Mouse (Mus musculus): Measurements from ENCODE around the gene Mest. TPM values are rescaled to one million over a fixed set of nuclear protein-coding genes. Genes with fewer than 3 reads are reported as not detected.
A peak's percentile ranks its signal among the peaks of the same experiment; 100 is the strongest.

Gene Mest
- total and polyA plus RNA-seq, 2 experiments from 2014 or later: 669 to 717 TPM

- Histone ChIP-seq H3K27ac (ENCODE audit: low read depth) (no peak overlapping the region), H3K4me3 (ENCODE audit: low read depth, low read length) (no peak overlapping the region), H3K36me3 (replicated peaks; ENCODE audit: control insufficient read depth, insufficient read depth, low read length) (no peaks in the 10 kb centered on the region), H3K27me3 (ENCODE audit: control insufficient read depth, insufficient read depth, low read length) (no peaks in the 10 kb centered on the region), H3K4me2 (ENCODE audit: low read depth, low read length) (no peak overlapping the region), H3K9me3 (replicated peaks; ENCODE audit: control insufficient read depth, low read length) (no peaks in the 10 kb centered on the region), H3K9ac (replicated peaks; ENCODE audit: low read depth, low read length) (no peak overlapping the region), H3K4me1 (ENCODE audit: control insufficient read depth, insufficient read depth) (peaks cover 24% of the 10 kb centered on the region)
- 71% methylated on average over 9 of the region's 9 CpGs for WGBS
- TF ChIP-seq EP300 (IDR thresholded peaks at IDR 0.05; ENCODE audit: low read depth) (no peak), CTCF (IDR thresholded peaks at IDR 0.05; ENCODE audit: low read depth) (no peak)
- DNase-seq (ENCODE audit: low spot score): no peak
- no peak for ATAC-seq (ENCODE audit: insufficient read depth, low read depth)
Measured at GRCm38 (mm10) chr6:30677591-30677990, 45.8 kb upstream of the Mest start.

GRCm38 (mm10) chr6:30678482-30678881 is 44.9 kb upstream of the Mest start:
- Histone ChIP-seq H3K4me1 (ENCODE audit: control insufficient read depth, insufficient read depth) (peaks cover 29% of the 10 kb centered on the region), H3K9ac (replicated peaks; ENCODE audit: low read depth, low read length) (no peak overlapping the region), H3K4me2 (ENCODE audit: low read depth, low read length) (no peak overlapping the region), H3K4me3 (ENCODE audit: low read depth, low read length) (no peak overlapping the region), H3K27me3 (ENCODE audit: control insufficient read depth, insufficient read depth, low read length) (no peaks in the 10 kb centered on the region), H3K36me3 (replicated peaks; ENCODE audit: control insufficient read depth, insufficient read depth, low read length) (no peaks in the 10 kb centered on the region), H3K9me3 (replicated peaks; ENCODE audit: control insufficient read depth, low read length) (no peaks in the 10 kb centered on the region), H3K27ac (ENCODE audit: low read depth) (no peak overlapping the region)
- TF ChIP-seq CTCF (IDR thresholded peaks at IDR 0.05; ENCODE audit: low read depth) (no peak), EP300 (IDR thresholded peaks at IDR 0.05; ENCODE audit: low read depth) (no peak)
- WGBS: 81% methylated on average over 6 of the region's 6 CpGs
- no peak for DNase-seq (ENCODE audit: low spot score)
- ATAC-seq (ENCODE audit: insufficient read depth, low read depth): no peak

- no peaks in the 10 kb centered on the region for H3K36me3 ChIP-seq (replicated peaks; ENCODE audit: control insufficient read depth, insufficient read depth, low read length)
- 33% methylated on average over 5 of the region's 5 CpGs for WGBS
- no peaks in the 10 kb centered on the region for H3K27me3 ChIP-seq (ENCODE audit: control insufficient read depth, insufficient read depth, low read length)
- no peaks in the 10 kb centered on the region for H3K9me3 ChIP-seq (replicated peaks; ENCODE audit: control insufficient read depth, low read length)
- H3K4me3 ChIP-seq (ENCODE audit: low read depth, low read length): no peak overlapping the region
- no peak for DNase-seq (ENCODE audit: low spot score)
- H3K9ac ChIP-seq (replicated peaks; ENCODE audit: low read depth, low read length): no peak overlapping the region
- TF ChIP-seq EP300 (IDR thresholded peaks at IDR 0.05; ENCODE audit: low read depth) (no peak), CTCF (IDR thresholded peaks at IDR 0.05; ENCODE audit: low read depth) (no peak)
- no peak overlapping the region for H3K4me2 ChIP-seq (ENCODE audit: low read depth, low read length)
- H3K4me1 ChIP-seq (ENCODE audit: control insufficient read depth, insufficient read depth): peaks cover 19% of the 10 kb centered on the region
- ATAC-seq (ENCODE audit: insufficient read depth, low read depth): no peak
- H3K27ac ChIP-seq (ENCODE audit: low read depth): no peak overlapping the region
Measured at GRCm38 (mm10) chr6:30679567-30679966, 43.8 kb upstream of the Mest start.

GRCm38 (mm10) chr6:30680442-30680841 is 42.9 kb upstream of the Mest start:
- no peak for TF ChIP-seq CTCF (IDR thresholded peaks at IDR 0.05; ENCODE audit: low read depth)
- TF ChIP-seq EP300 (IDR thresholded peaks at IDR 0.05; ENCODE audit: low read depth): no peak
- Histone ChIP-seq H3K9ac (replicated peaks; ENCODE audit: low read depth, low read length) (no peak overlapping the region), H3K27ac (ENCODE audit: low read depth) (no peak overlapping the region), H3K27me3 (ENCODE audit: control insufficient read depth, insufficient read depth, low read length) (no peaks in the 10 kb centered on the region), H3K4me3 (ENCODE audit: low read depth, low read length) (no peak overlapping the region), H3K4me2 (ENCODE audit: low read depth, low read length) (no peak overlapping the region), H3K36me3 (replicated peaks; ENCODE audit: control insufficient read depth, insufficient read depth, low read length) (no peaks in the 10 kb centered on the region), H3K4me1 (ENCODE audit: control insufficient read depth, insufficient read depth) (peaks cover 11% of the 10 kb centered on the region), H3K9me3 (replicated peaks; ENCODE audit: control insufficient read depth, low read length) (no peaks in the 10 kb centered on the region)
- DNase-seq (ENCODE audit: low spot score) (no peak), ATAC-seq (ENCODE audit: insufficient read depth, low read depth) (no peak)
- 81% methylated on average over 7 of the region's 7 CpGs for WGBS

- Histone ChIP-seq H3K4me1 (ENCODE audit: control insufficient read depth, insufficient read depth) (peaks cover 7% of the 10 kb centered on the region; the same call in 1 of the 2 replicates), H3K4me2 (ENCODE audit: low read depth, low read length) (peak overlapping the region; percentile 5; the same call in 1 of the 2 replicates), H3K9me3 (replicated peaks; ENCODE audit: control insufficient read depth, low read length) (no peaks in the 10 kb centered on the region), H3K9ac (replicated peaks; ENCODE audit: low read depth, low read length) (no peak overlapping the region), H3K4me3 (ENCODE audit: low read depth, low read length) (no peak overlapping the region), H3K27me3 (ENCODE audit: control insufficient read depth, insufficient read depth, low read length) (no peaks in the 10 kb centered on the region), H3K36me3 (replicated peaks; ENCODE audit: control insufficient read depth, insufficient read depth, low read length) (no peaks in the 10 kb centered on the region), H3K27ac (ENCODE audit: low read depth) (peak overlapping the region; percentile 87)
- ATAC-seq (ENCODE audit: insufficient read depth, low read depth) (peak; percentile 72), DNase-seq (ENCODE audit: low spot score) (peak; percentile 26)
- TF ChIP-seq CTCF (IDR thresholded peaks at IDR 0.05; ENCODE audit: low read depth): no peak
- TF ChIP-seq EP300 (IDR thresholded peaks at IDR 0.05; ENCODE audit: low read depth): 0 out of 2 replicates have a peak, but pooled peaks have one; percentile 41
- 56% methylated on average over 13 of the region's 13 CpGs for WGBS
Measured at GRCm38 (mm10) chr6:30681935-30682900, 41.1 kb upstream of the Mest start.

All from heart, postnatal 0 days (tissue).